Mouse (Mus musculus) liver, embryonic 14.5 days (tissue): Measurements from ENCODE around the gene Nectin2. TPM values are rescaled to one million over a fixed set of nuclear protein-coding genes. Genes with fewer than 3 reads are reported as not detected.

ENCODE experiments used
- ATAC-seq: fragments of 200-750 bp; cut with Nextera tagmentation; 2 replicates; pipeline ENCODE4 v1.8.0; 2017; ENCODE audit warnings: moderate number of reproducible peaks, mild to moderate bottlenecking, moderate library complexity; ENCODE audit not compliant: insufficient read depth
- DNase-seq, 3 experiments: peaks; one replicate each; pipeline ENCODE4 v3.0.0-alpha.2; 2012 to 2013; ENCODE audit warnings: low read depth in 3 of 3, low spot score in 3 of 3
- H3K27ac ChIP-seq: fragments of 300-500 bp; sonication (generic); 2 replicates; pipeline ENCODE4 v1.5.1; 2014; ENCODE audit warnings: moderate library complexity, mild to moderate bottlenecking, control low read depth, inconsistent platforms
- H3K27me3 ChIP-seq: fragments of 300-500 bp; sonication (generic); 2 replicates; pipeline ENCODE4 v1.6.1; 2014; ENCODE audit warnings: mild to moderate bottlenecking, low read length, moderate library complexity; ENCODE audit not compliant: control insufficient read depth, insufficient read depth
- H3K36me3 ChIP-seq: fragments of 300-500 bp; sonication (generic); replicated peaks from 2 replicates; pipeline ENCODE4 v1.6.1; 2014; ENCODE audit warnings: low read depth; ENCODE audit not compliant: control insufficient read depth, insufficient read depth
- H3K4me1 ChIP-seq, 2 experiments: fragments of 200-500 bp in 1 of 2; fragments of 300-500 bp in 1 of 2; sonication (generic) in 1 of 2; replicated peaks; 2 replicates each; pipeline ENCODE4 v1.6.1; 2012 to 2014; ENCODE audit warnings: antibody characterized with exemption in 1 of 2, inconsistent platforms in 1 of 2, low read length in 1 of 2; ENCODE audit not compliant: control insufficient read depth in 2 of 2, insufficient read depth in 2 of 2
- H3K4me2 ChIP-seq: fragments of 300-500 bp; sonication (generic); 2 replicates; pipeline ENCODE4 v1.6.1; 2014; ENCODE audit warnings: low read depth, mild to moderate bottlenecking, control low read depth, moderate library complexity
- H3K4me3 ChIP-seq, 2 experiments: fragments of 200-500 bp in 1 of 2; fragments of 300-500 bp in 1 of 2; sonication (generic) in 1 of 2; 2 replicates each; pipeline ENCODE4 v1.5.1; 2012 to 2014; ENCODE audit warnings: low read depth in 2 of 2, low read length in 2 of 2, mild to moderate bottlenecking in 2 of 2, control low read depth in 1 of 2, inconsistent platforms in 1 of 2, moderate library complexity in 1 of 2; ENCODE audit not compliant: insufficient read depth in 1 of 2
- H3K9ac ChIP-seq: fragments of 300-500 bp; sonication (generic); replicated peaks from 2 replicates; pipeline ENCODE4 v1.6.1; 2014; ENCODE audit warnings: mild to moderate bottlenecking, control low read depth, moderate library complexity
- H3K9me3 ChIP-seq: fragments of 300-500 bp; sonication (generic); 2 replicates; pipeline ENCODE4 v1.6.1; 2016; ENCODE audit warnings: low read length, mixed read lengths; ENCODE audit not compliant: control insufficient read depth
- CTCF ChIP-seq: IDR thresholded peaks from 2 replicates; pipeline ENCODE4 v1.5.1; 2016; ENCODE audit warnings: antibody characterized with exemption, low read depth, control low read depth
- EP300 ChIP-seq: IDR thresholded peaks from 2 replicates; pipeline ENCODE4 v1.6.1; 2016; ENCODE audit warnings: antibody characterized with exemption, low read depth
- WGBS: fragments of 180-500 bp; shearing (Covaris S2); extraction: QIAGEN DNeasy Blood & Tissue Kit; methylation state at CpG from one replicate; pipeline ENCODE4 v1.1.7; 2014; ENCODE audit not compliant: insufficient replicate concordance; 5-methylcytosine and 5-hydroxymethylcytosine counted together
- polyA plus RNA-seq, 2 experiments: library from polyadenylated mRNA; depleted of rRNA in 1 of 2; stranded (reverse) in 1 of 2; unstranded in 1 of 2; fragments of >200 nt; fragmentation: Nextera tagmentation in 1 of 2; extraction: Ambion mirVana in 1 of 2; gene quantifications; 2 replicates each; pipeline versions ENCODE4 v1.2.1 to v1.2.3; 2012 to 2014

The Nectin2 gene
- polyA plus RNA-seq, 2 experiments: 7.8 to 10.2 TPM

DNA sequence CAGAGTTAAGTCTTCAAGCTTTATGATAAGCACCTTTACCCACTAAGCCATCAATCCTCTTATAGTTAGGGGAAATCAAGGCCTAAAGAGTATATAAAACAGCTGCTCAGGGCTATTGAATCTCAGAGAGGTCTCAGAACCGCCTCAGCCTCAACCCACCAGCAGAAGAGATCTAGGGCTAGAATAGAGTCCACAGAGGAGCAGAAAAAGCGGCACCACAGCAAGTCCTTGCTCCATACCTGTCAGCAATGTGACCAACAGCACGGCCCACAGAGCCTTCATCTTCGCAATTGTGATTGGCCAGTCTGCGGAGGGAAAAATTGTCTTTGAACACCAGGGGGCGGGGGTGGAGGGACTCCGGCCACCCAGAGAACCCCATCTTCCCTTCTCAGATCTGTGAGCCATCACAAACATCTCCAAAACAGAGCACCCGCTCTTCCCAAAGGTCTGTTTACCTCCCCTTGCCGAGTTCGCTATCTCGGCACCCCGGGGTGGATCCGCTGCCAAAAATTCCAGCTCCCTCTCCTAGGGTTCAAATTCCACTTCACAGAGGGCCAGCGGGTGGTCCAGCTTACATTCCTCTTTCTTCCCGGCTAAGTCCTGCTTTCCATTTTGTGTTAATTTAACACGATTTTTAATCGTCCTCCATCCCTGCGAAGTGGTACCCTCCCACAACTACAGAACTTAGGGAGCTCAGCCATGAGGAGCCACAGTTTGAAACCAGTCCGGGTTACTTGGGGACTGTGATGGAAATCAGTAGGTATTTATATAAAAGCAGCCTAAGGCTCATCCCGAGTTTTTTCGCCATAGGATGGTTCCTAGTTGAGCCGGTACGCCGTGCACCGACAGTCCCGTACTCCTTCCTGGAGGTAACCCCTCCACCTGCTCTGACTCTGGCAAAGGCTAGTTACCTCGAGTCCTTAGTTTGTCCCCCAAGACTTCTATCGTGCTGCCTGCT lies 52.1 kb downstream of the Nectin2 start:
- WGBS: 2% methylated on average over 28 of the region's 28 CpGs
- peaks cover 20 to 49% of the 10 kb centered on the region in 2 experiments for H3K4me1 ChIP-seq

DNA sequence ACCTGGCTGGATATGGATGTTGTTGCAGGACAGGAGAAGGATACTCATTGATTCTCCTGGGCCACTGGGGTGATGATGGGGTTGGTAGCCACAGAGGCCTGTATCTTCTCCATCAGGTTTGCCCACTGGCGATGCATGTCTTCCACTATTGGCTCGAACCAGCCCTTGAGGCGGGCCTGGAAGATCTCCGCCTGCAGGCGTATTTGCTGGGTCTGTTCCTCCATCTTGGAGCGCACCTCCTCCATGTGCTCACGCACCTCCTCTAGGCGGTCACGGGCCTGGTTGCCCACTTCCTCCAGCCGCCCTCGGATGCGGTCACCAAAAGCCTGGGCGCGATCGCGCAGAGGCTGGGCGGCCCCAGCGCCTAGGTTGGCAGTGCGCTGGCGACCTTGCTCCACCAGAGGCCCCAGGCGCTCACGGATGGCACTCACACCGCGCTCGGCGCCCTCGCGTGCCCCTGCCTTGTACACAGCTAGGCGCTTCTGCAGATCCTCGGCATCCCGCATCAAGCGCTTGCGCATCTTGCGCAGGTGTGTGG lies 53.9 kb downstream of the Nectin2 start:
- no peaks in the 10 kb centered on the region for H3K27me3 ChIP-seq
- ATAC-seq (no peak), DNase-seq (no peak)
- WGBS: 85% methylated on average over 34 of the region's 34 CpGs
- no peaks in the 10 kb centered on the region for H3K9me3 ChIP-seq
- H3K4me1 ChIP-seq: peaks cover 20 to 62% of the 10 kb centered on the region in 2 experiments
- no peak overlapping the region for H3K27ac ChIP-seq
- H3K4me2 ChIP-seq: peak overlapping the region; percentile 52
- TF ChIP-seq CTCF: 0 out of 2 replicates have a peak, but pooled peaks have one; percentile 5
- no peak for TF ChIP-seq EP300
- H3K36me3 ChIP-seq: peaks cover 4% of the 10 kb centered on the region
- peak overlapping the region in 1 of 2 experiments; percentile 54; a peak in 1 of 4 replicates for H3K4me3 ChIP-seq
- H3K9ac ChIP-seq: no peak overlapping the region

More for the DNA sequence above, 52.1 kb downstream of the Nectin2 start:
- no peak for DNase-seq
- Histone ChIP-seq H3K27me3 (no peaks in the 10 kb centered on the region), H3K27ac (no peak overlapping the region), H3K9ac (peak overlapping the region; percentile 45), H3K36me3 (peaks cover 11% of the 10 kb centered on the region), H3K4me3 (peak overlapping the region; percentile 54 to 66), H3K4me2 (peak overlapping the region; percentile 52), H3K9me3 (no peaks in the 10 kb centered on the region)
- no peak for ATAC-seq
- no peak for TF ChIP-seq EP300
- peak; percentile 52; the same call in 1 of the 2 replicates for TF ChIP-seq CTCF

DNA sequence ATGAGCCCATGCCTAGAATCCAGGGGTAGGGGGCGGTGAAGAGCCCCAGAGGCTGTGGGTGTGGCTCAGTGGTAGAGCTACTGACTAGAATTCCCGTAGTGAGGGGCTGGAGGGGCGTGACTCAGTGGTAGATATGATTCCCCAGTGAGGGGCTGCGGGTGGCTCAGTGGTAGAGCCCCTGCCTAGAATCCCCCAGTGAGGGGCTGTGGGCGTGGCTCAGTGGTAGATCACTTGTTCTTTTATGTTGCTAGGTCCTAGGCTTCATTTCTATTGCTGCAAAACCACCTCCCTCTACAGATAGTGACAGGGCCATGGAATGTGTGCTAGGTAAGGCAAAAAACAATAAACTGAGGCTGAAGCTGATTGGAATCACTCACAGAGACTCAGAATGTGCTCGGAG lies 54.4 kb downstream of the Nectin2 start:
- WGBS: 31% methylated on average over 6 of the region's 6 CpGs
- no peak for TF ChIP-seq EP300
- no peak for TF ChIP-seq CTCF
- H3K9me3 ChIP-seq: no peaks in the 10 kb centered on the region
- H3K36me3 ChIP-seq: peaks cover 4% of the 10 kb centered on the region
- peaks cover 20 to 62% of the 10 kb centered on the region in 2 experiments for H3K4me1 ChIP-seq
- no peak for DNase-seq
- no peak overlapping the region for H3K4me3 ChIP-seq
- no peaks in the 10 kb centered on the region for H3K27me3 ChIP-seq
- H3K9ac ChIP-seq: no peak overlapping the region
- no peak overlapping the region for H3K27ac ChIP-seq
- peak overlapping the region; percentile 52 for H3K4me2 ChIP-seq
- no peak for ATAC-seq

DNA sequence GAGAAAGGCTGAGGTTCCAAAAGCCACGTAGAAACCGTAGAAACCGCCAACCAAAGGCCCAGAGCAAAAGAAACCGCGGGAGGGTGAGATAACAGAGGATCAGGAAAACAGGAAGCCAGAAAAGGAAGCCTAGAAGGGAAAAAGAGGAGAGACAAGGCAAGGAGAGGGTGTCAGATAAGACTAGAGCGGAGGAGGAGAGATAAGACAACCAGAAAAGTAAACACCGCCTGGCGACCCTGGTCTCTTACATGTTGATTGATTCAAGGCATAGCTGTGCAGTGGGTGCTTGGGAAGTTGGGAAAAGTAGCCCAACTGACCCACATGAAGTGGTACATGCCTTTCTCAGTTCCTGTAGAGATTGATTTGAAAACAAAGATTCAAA lies 55.1 kb downstream of the Nectin2 start:
- H3K4me2 ChIP-seq: peak overlapping the region; percentile 38
- WGBS: under 1% methylated on average over 8 of the region's 8 CpGs
- no peak overlapping the region; the same call in 1 of the 2 replicates for H3K9ac ChIP-seq
- no peak overlapping the region for H3K4me3 ChIP-seq
- H3K36me3 ChIP-seq: peaks cover 4% of the 10 kb centered on the region
- H3K27me3 ChIP-seq: no peaks in the 10 kb centered on the region
- ATAC-seq: no peak
- DNase-seq: no peak
- TF ChIP-seq EP300 (peak; percentile 35), CTCF (no peak)
- H3K4me1 ChIP-seq: peaks cover 16 to 55% of the 10 kb centered on the region in 2 experiments
- no peaks in the 10 kb centered on the region for H3K9me3 ChIP-seq
- H3K27ac ChIP-seq: peak overlapping the region; percentile 61
